Comparison of ENCODE assay signal across 8 mouse cellular contexts in genomic region chr4:140249011-140249744, GRCm38 (mm10). TPM values are rescaled to one million over a fixed set of nuclear protein-coding genes. Genes with fewer than 3 reads are reported as not detected.
DNase-seq lines count a peak whose midpoint lies in the region; ATAC-seq lines count a peak whose summit lies in the region.

No protein-coding gene starts in this region.

- H3K36me3 ChIP-seq in midbrain, embryonic 12.5 days = no peaks in the 10 kb centered on the region

- no peak overlapping the region for H3K4me3 ChIP-seq in midbrain, embryonic 12.5 days

- no peaks in the 10 kb centered on the region for H3K9me3 ChIP-seq in midbrain, embryonic 12.5 days

- H3K27me3 ChIP-seq in midbrain, embryonic 12.5 days = peaks cover 74% of the 10 kb centered on the region

- 0 out of 2 replicates have a peak overlapping the region, but pooled peaks have one; percentile 20 for H3K27ac ChIP-seq in midbrain, embryonic 12.5 days (replicated peaks)

- peak; percentile 37 for DNase-seq in urinary bladder, postnatal 14 days (ENCODE audit: low spot score)
- DNase-seq in urinary bladder, postnatal 10 days (ENCODE audit: low spot score) = no peak
- DNase-seq in cerebellum, adult 8-10 months = peak; percentile 85
- peak; percentile 63 for DNase-seq in forelimb bud, embryonic 11.5 days (ENCODE audit: low read depth, low spot score)
- DNase-seq in left cerebral cortex, adult 8-10 months (ENCODE audit: low spot score in 2 of 2) = peak; percentile 25 to 35
- DNase-seq in spleen, adult 12 weeks (ENCODE audit: low spot score) = no peak

- WGBS in midbrain, embryonic 12.5 days = 6% methylated on average over 22 of the region's 22 CpGs

- H3K9ac ChIP-seq in midbrain, embryonic 12.5 days (replicated peaks) = no peak overlapping the region

- peaks cover 45% of the 10 kb centered on the region for H3K4me1 ChIP-seq in midbrain, embryonic 12.5 days

- ATAC-seq in midbrain, embryonic 12.5 days (ENCODE audit: low FRiP score, low read depth) = no peak
- no peak for ATAC-seq in CD4-positive, CD25-positive, alpha-beta regulatory T cell, adult 4 months

- peak overlapping the region; percentile 35 for H3K4me2 ChIP-seq in midbrain, embryonic 12.5 days (replicated peaks)

RNA-seq across cellular contexts. Expression of gene Igsf21, which starts 2.6 kb away (rescaled TPM):
- total RNA-seq in left cerebral cortex, adult 8-10 months (2022) = 10 to 100 TPM; 72.2 to 82.7 (median 76.7) TPM
- 38.9 and 41.1 TPM in 2 replicates for polyA plus RNA-seq in midbrain, embryonic 12.5 days (2016; fragmentation: Nextera tagmentation; extraction: Ambion mirVana)
- not detected for polyA plus RNA-seq in CD4-positive, CD25-positive, alpha-beta regulatory T cell, adult 4 months (2017; shearing (Covaris generic))

Comparison
In these comparisons a context has a peak if more than half of its experiments do, and no peak if none do; other contexts are left out.
1. DNase-seq: peak in urinary bladder, postnatal 14 days (single experiment), cerebellum, adult 8-10 months (single experiment), forelimb bud, embryonic 11.5 days (single experiment) and left cerebral cortex, adult 8-10 months (2 of 2); none in urinary bladder, postnatal 10 days (single experiment) and spleen, adult 12 weeks (single experiment).
2. RNA of gene Igsf21, which starts 2.6 kb away (polyA plus RNA-seq): 38.9 to 41.1 TPM in midbrain, embryonic 12.5 days; not detected in CD4-positive, CD25-positive, alpha-beta regulatory T cell, adult 4 months; every median in the first group is over 10 times any median in the second.